Mouse (Mus musculus): ENCODE data around the gene Krt39. TPM values are rescaled to one million over a fixed set of nuclear protein-coding genes. Genes with fewer than 3 reads are reported as not detected.

Gene Krt39
- total and polyA plus RNA-seq, 3 experiments = not detected

- H3K9ac ChIP-seq (ENCODE audit: control insufficient read depth, low read depth, low read length, poor library complexity, severe bottlenecking) = no peak overlapping the region
- H3K4me3 ChIP-seq (ENCODE audit: control insufficient read depth in 1 of 2, insufficient read depth in 1 of 2, low read depth in 2 of 2, low read length in 2 of 2) = no peak overlapping the region
- H3K36me3 ChIP-seq (ENCODE audit: control insufficient read depth in 1 of 2, insufficient read depth in 2 of 2, low read length in 2 of 2) = no peaks in the 10 kb centered on the region
- no peak for TF ChIP-seq MEF2A (IDR thresholded peaks at IDR 0.05; ENCODE audit: extremely low read depth, insufficient replicate concordance, low read depth, low read length, poor library complexity, severe bottlenecking)
- H3K27me3 ChIP-seq (ENCODE audit: control insufficient read depth in 1 of 2, insufficient read depth in 2 of 2, low read length in 2 of 2) = no peaks in the 10 kb centered on the region
- H3K27ac ChIP-seq (ENCODE audit: control insufficient read depth, low read depth, low read length) = no peak overlapping the region
- DNase-seq (ENCODE audit: low read depth, low spot score) = no peak
- H3K79me2 ChIP-seq (ENCODE audit: control insufficient read depth, insufficient read depth, low read length, poor library complexity) = no peaks in the 10 kb centered on the region
- no peaks in the 10 kb centered on the region for H3K9me3 ChIP-seq (replicated peaks; ENCODE audit: insufficient read depth, low read length)
- H3K4me1 ChIP-seq (ENCODE audit: control insufficient read depth in 1 of 2, insufficient read depth in 2 of 2, low read length in 2 of 2) = no peaks in the 10 kb centered on the region
Measured at GRCm38 (mm10) chr11:99469228-99469627, 51.9 kb downstream of the Krt39 start.

- no peak for TF ChIP-seq RCOR1 (IDR thresholded peaks at IDR 0.05; ENCODE audit: low read depth, low read length)
- TF ChIP-seq ZNF384 (IDR thresholded peaks at IDR 0.05; ENCODE audit: low read depth, low read length) = no peak
- no peak for TF ChIP-seq UBTF (IDR thresholded peaks at IDR 0.05; ENCODE audit: borderline replicate concordance, insufficient read depth, low read depth, low read length)
- DNase-seq (ENCODE audit: low read depth, low spot score) = no peak
- Histone ChIP-seq H3K4me1 (ENCODE audit: control insufficient read depth in 1 of 2, insufficient read depth in 2 of 2, low read length in 2 of 2) (no peaks in the 10 kb centered on the region), H3K9me3 (replicated peaks; ENCODE audit: insufficient read depth, low read length) (no peaks in the 10 kb centered on the region), H3K9ac (ENCODE audit: control insufficient read depth, low read depth, low read length, poor library complexity, severe bottlenecking) (no peak overlapping the region), H3K36me3 (ENCODE audit: control insufficient read depth in 1 of 2, insufficient read depth in 2 of 2, low read length in 2 of 2) (no peaks in the 10 kb centered on the region), H3K27ac (ENCODE audit: control insufficient read depth, low read depth, low read length) (no peak overlapping the region), H3K27me3 (ENCODE audit: control insufficient read depth in 1 of 2, insufficient read depth in 2 of 2, low read length in 2 of 2) (no peaks in the 10 kb centered on the region), H3K4me3 (ENCODE audit: control insufficient read depth in 1 of 2, insufficient read depth in 1 of 2, low read depth in 2 of 2, low read length in 2 of 2) (no peak overlapping the region), H3K79me2 (ENCODE audit: control insufficient read depth, insufficient read depth, low read length, poor library complexity) (no peaks in the 10 kb centered on the region)
Measured at GRCm38 (mm10) chr11:99468566-99468965, 52.6 kb downstream of the Krt39 start.

- TF ChIP-seq E2F4 (IDR thresholded peaks at IDR 0.05; ENCODE audit: borderline replicate concordance, low read depth, low read length) (no peak), RAD21 (IDR thresholded peaks at IDR 0.05; ENCODE audit: low read depth, low read length) (no peak), BHLHE40 (IDR thresholded peaks at IDR 0.05; ENCODE audit: borderline replicate concordance, low read depth, low read length) (no peak), CTCF (IDR thresholded peaks at IDR 0.05 in 2 of 3, conservative IDR thresholded peaks at IDR 0.05 in 1 of 3; ENCODE audit: control insufficient read depth in 1 of 3, insufficient read depth in 1 of 3, low read depth in 2 of 3, low read length in 3 of 3, poor library complexity in 1 of 3, severe bottlenecking in 1 of 3) (no peak), ETS1 (IDR thresholded peaks at IDR 0.05; ENCODE audit: low read depth, low read length) (no peak)
- H3K27ac ChIP-seq (ENCODE audit: control insufficient read depth, low read depth, low read length) = no peak overlapping the region
- H3K27me3 ChIP-seq (ENCODE audit: control insufficient read depth in 1 of 2, insufficient read depth in 2 of 2, low read length in 2 of 2) = no peaks in the 10 kb centered on the region; a peak in 1 of 4 replicates
- no peaks in the 10 kb centered on the region for H3K36me3 ChIP-seq (ENCODE audit: control insufficient read depth in 1 of 2, insufficient read depth in 2 of 2, low read length in 2 of 2)
- H3K9ac ChIP-seq (ENCODE audit: control insufficient read depth, low read depth, low read length, poor library complexity, severe bottlenecking) = no peak overlapping the region
- no peak for DNase-seq (ENCODE audit: low read depth, low spot score)
- H3K9me3 ChIP-seq (replicated peaks; ENCODE audit: insufficient read depth, low read length) = no peaks in the 10 kb centered on the region
- H3K79me2 ChIP-seq (ENCODE audit: control insufficient read depth, insufficient read depth, low read length, poor library complexity) = no peaks in the 10 kb centered on the region
- H3K4me3 ChIP-seq (ENCODE audit: control insufficient read depth in 1 of 2, insufficient read depth in 1 of 2, low read depth in 2 of 2, low read length in 2 of 2) = no peak overlapping the region
- H3K4me1 ChIP-seq (ENCODE audit: control insufficient read depth in 1 of 2, insufficient read depth in 2 of 2, low read length in 2 of 2) = no peaks in the 10 kb centered on the region
Measured at GRCm38 (mm10) chr11:99466316-99466715, 54.8 kb downstream of the Krt39 start.
